Mouse (Mus musculus) heart, adult 18-20 months (tissue): ENCODE results near the gene Adamtsl1. TPM values are rescaled to one million over a fixed set of nuclear protein-coding genes. Genes with fewer than 3 reads are reported as not detected.

Experiments
- DNase-seq, 2 experiments: peaks; one replicate each; pipeline ENCODE4 v3.0.0; 2021 to 2022; ENCODE audit warnings: mixed read lengths in 1 of 2
- total RNA-seq, 2 experiments: library from RNA; stranded (reverse); gene quantifications; 2 replicates each; pipeline ENCODE4 v1.2.3; 2021

Gene Adamtsl1
- total RNA-seq, 2 experiments from 2014 or later = 1.1 to 2.9 TPM

DNA sequence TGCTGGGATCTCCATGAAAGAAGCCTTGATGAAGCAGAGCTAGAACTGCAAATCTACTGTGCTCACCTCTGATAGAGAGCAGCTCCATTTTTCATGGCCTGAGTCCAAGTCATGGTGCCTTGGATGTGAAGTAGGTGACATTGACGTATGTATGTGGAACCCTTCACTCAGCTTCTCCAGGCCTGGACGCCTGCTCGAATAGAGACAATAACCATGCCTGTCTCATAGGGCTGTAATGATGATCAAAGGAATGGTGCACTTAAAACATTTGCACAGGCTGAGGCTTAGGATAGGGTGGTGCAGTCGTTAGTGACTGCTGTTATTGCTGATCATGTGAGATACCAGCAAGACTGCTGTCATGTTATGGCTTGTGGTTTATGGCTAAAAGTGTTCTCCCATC is 801.1 kb downstream of the Adamtsl1 start:
- no peak for DNase-seq

DNA sequence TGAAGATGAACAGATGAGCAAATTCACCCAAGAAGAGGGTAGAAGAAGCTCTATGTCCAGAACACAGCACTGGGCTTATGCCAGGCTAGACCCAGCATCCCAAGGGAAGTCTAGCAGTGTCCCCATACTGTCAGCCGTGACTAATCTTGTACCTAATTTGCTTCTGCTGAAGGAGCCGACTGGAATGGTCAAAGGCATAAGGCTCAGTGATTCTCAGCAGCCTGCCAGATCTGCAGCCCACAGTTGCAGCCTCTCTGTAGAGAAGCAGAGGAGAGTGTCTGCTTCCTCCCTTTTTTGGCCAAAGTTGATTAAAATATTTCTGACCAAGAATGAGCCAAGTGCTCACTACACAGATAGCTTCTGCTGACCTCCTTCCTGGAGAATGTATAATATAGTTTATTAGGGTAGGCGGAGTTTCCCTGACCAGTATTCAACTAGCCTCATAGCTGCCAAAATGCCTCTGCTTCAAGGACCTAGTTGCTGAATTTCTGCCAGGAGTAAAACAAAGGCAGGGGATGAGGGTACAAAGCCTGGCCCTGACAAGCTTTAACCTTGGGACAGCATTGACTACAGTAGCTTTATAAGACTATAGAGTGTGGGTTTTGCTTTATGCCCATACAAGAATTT is 804.1 kb downstream of the Adamtsl1 start:
- DNase-seq = no peak

DNA sequence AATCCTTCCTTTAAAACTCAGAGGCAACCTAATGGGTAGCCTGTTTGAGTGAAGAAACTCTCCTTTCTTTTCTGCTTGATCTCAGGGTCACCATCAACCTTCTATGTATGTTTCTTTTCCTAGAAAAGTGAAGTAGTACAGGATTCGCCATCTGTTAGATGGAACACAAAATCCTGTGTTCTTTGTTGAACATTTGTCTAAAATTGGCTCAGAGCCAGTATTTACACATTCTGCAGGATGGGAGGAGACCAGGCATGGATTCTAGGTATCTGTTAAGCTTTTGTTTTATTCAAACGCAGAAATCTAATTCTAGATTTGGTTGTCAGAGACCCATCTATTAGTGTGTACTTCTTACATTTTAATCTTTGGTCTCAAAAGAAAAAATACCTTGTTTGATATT is 811.4 kb downstream of the Adamtsl1 start:
- no peak for DNase-seq

DNA sequence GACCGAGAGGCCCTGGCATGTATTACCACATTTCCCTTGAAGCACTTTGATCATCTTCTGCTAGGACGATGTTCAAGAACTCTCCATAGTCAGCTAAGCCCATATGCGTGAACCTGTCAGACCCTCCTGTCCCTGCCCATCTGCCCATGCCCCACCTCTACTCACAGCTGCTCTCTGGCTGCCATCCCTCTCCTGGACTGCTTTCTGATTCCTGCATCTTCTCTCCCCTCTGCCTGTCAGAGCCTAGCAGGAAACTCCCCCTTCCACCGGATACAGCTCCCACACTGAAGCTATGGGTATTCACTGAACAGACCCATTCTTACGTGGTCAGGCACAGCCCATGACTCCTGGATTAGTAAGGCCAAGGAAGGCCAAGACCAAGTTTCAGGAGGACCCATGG is 812.0 kb downstream of the Adamtsl1 start:
- no peak for DNase-seq

DNA sequence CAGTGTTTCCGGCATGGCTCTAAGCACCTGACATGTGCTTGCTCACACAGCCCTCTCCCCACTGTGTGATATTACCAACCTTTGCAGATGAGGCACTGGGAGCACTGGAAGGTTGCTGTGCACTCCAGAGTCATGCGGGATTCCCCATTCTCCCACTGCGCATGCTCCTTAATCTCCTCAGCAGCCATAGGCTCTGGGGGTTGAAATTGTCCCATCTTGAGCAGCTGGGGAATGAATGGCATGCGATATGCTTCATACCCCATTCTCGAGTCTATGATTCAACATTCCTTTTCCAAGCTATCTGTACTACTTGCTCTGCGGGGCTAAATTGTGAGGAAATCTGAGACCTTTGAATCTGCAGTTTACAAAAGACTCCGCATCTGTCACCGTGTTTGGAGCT is 812.7 kb downstream of the Adamtsl1 start:
- no peak for DNase-seq

DNA sequence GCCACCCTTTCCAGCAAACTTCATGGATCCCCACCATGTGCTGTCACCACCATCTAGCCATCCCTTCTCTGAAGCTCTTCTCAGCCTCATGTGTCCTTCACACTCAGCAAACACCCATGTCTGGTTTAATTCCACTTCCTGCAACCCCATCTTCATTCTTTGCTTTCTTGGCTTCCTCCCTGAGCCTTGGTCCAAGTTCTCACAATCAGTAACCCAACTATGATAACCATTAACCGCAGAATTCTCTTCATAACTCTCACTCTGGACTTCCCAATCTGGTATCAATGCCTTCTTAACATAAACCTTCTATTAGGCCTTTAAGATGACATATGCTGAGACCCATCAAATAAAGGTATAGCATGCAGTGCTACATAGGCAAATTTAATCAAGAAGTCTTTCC is 815.5 kb downstream of the Adamtsl1 start:
- no peak for DNase-seq

DNA sequence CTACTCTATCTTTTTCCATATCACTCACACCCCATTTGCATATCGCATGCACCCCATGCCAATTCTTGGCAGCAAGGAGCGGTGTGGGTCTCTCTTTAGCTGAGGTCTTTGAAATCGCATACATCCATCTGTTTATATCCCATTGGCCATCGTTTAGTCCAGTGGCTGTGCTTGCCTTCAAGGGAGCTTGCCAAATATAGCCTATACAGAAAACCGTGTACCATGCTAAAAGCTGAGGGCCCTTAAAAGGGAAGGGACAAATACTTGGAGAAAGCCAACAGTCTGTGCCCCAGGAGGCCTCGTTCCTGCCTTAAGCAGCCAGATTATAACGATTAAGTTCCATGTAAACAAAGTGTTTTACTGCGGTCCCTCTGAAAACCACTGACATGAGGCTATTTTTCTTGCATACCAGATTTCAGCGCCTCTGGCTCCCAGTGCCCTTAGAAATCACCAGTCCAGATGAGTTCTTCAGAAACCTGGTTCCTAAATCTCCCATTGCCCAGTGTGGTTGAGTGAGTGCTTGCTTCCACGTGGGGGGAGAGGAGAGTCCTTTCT is 822.0 kb downstream of the Adamtsl1 start:
- DNase-seq = no peak

DNA sequence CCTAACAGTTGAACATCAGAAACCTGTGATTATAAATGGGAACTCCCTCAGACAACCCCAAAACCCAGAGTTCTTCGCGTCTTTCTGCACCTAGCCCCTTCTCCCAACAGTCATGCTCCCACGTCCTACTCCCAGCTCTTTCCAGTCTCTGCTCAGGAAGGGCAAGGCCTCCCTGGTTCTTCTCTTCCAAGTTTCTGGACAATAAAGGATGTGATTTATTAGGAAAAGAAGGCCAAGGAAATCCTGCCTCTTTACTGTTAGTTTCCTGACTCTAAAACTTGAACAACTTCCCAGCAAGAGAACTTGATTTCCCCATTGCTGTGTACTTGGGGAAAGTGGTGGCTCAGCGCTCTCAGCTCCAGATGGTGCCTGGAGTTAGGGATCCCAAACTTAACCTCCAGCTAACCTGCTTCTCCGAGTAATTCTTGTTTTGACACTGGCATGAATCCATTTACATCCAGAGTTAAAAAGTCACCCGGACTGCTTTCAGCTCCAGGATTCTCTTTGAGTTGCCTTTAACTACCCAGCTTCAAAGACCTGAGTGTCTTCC is 823.3 kb downstream of the Adamtsl1 start:
- no peak for DNase-seq

DNA sequence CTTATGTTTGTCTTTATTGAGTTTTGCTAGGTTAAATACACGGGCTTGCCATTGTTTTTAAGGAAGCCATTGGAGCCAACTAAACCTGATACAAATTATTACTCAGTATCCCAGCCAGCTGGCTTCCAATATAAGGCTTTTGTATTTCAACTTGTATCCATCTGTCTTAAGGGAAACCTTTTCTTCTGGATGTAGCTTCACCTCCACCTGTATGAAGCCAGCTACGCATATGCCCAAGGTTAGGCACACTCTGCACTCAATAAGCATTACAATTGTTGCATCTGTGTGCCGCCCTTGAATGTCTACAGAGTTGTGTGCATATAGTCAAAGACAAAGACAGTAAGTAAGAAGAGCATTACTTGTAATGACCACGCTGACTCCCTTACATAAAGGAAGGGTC is 835.4 kb downstream of the Adamtsl1 start:
- DNase-seq = no peak

DNA sequence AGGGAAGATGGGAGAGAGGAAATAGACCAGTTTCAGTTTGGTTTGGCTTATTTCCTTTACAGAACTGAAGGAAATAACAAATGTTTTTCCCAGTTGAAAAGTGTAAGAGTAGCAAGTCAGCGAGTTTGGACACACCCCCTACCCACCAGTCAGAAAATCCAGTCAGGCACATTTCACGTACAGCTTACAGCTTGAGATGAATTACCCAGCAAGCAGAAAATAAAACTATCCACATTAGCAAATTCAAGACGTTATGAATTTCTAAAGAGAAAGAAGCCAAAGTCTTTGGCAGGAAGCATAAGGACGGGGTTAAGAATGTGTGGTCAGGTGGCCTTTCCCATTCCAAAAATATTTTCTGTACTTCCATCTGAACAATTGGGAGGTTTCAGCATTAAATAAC is 838.1 kb downstream of the Adamtsl1 start:
- DNase-seq = no peak

DNA sequence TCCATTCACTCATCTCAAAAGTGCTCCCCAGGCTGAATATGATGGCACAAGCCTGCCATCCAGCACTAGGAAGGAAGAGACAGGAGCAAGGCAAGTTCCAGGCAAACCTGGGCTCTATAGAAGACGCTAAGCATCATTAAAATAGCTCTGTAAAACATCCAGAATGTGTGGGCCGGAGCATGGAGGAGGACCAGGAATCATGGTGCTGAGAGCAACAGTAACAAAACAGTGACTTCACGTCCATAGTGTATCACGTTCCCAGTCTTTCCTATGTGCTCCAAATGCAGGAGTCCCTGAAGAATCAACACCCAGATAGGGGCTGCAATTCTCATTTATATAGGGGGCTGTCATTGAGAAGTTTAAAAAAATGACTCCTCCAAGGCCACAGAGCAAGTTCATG is 839.6 kb downstream of the Adamtsl1 start:
- no peak for DNase-seq

DNA sequence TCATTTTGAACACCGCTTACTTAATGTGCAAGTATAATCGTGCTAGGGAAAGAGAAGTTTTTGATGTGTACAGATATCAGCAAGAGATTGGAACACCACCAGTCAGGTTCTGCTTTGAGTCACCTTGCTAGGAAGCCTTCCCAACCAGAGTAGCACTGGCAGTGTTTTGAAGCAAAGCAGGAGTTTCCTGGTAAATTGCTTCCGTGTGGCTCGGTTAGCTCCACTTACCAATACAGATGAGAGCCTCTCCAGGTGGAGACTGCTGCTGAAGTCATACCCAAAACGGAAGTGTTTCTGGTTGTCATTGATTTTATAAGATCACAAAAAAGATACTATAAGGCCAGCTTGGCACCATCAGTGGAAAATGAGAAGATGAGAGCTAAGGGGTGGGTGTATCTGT is 845.4 kb downstream of the Adamtsl1 start:
- no peak for DNase-seq

DNA sequence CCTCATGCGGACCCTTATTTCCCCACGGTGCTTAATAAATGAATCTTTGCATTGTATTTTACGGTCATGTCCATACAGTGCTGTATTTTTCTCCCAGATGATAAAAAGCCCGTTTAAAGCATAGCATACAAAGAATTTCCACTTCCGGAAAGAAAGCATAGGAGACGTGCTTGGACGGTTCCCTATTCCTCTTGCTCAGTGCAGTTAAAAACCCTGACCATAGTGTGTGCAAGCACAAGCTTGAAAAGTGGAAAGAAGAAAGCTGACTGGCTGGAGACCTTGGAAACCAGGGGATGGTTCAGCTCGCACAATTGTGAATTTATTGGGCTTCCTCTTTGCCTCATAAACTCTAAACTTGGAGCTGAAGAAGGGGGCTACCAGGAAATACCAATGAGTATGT is 855.1 kb downstream of the Adamtsl1 start:
- no peak for DNase-seq

DNA sequence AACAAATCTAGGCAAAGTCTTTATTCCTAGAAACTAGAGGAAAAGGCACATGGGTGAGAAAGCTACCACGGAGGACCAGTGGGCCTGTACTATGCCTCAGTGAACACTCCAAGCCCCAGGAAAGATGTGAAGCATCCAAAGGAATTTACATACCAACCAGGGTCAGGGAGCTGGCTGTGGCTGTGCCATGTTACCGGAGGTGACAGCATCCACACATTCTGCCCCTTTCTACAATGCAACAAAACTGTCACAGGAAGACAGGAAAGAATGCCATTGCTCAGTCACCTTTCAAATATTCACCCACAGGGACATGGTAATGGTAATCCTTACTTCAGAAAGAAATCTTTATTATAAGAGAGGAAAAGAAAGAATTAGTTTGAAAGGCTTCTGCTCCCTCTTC is 859.2 kb downstream of the Adamtsl1 start:
- no peak for DNase-seq

DNA sequence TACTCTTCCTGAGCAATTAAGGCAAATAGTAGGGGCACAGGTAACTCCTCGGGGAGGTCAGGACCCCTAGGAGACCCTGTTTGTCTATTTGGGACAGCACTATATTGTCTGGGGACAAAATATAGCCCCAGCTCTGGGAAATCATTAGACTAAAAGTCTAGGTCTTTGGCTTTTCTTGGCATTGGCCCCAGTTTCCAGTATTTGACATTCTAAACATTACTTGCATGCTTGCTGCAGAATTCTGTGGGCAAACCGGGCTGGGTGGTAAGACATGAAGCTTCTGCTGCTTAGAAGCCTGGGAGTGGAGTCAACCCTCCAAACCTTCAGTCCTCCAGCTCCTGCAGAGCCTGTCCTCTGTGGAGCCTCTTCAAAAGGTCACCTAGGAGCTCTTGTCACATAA is 869.2 kb downstream of the Adamtsl1 start:
- DNase-seq = no peak

DNA sequence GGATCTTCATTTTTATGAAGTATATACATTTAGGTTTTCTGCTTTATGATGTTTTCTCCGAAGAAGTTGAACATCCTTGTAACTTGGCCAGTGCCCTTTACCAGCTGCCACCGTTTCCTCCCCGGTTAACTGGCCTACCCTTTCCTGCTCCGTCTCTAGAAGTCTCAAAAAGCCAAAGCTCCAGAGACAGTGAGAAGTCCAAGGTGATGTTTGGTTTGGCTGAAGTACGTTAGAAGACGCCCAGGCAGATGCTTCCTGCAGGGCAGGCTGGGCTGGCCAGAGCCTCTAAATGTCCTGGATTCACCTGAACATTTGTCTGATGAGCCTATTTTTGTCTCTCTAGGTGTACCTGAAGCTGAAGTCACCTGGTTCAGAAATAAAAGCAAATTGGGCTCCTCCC is 871.1 kb downstream of the Adamtsl1 start:
- no peak for DNase-seq

DNA sequence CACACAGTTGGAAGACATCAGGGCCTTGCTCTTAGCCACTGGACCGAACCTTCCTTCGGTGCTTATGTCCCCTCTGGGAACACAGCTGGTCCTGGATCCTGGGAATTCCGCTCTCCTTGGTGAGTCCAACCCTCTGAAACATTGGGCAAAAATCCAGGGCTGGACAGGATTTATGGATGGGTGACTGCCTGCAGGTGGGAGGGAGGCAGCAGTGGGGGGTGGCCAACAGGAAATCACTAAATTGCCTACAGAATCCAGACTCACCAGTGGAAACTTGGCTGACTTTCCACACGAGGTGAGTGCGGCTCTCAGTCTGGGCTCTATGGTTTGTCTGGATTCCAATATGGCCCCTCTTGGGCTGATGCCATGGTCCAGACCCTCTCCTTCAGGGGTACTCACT is 874.5 kb downstream of the Adamtsl1 start:
- DNase-seq = peak in 1 of 2 experiments; percentile 33

DNA sequence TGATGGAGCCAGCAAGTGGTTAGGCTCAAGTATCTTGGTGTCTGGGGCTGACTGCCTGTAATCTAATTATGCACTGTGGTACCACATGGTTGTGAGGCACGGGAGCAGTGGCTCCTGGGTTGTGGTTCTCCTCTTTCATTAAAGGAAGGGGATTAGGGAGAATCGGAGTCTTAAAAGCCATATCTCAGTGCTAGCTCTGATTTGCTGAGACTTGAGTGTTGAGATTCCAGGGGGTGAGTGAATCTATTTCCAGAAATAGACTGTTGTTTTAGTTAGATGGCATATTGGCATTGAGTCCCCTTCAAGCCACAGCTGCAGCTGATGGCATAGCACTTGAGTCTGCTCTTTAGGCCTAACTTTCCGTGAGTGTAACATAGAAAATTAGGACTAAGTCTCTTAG is 877.2 kb downstream of the Adamtsl1 start:
- DNase-seq = peak; percentile 25 to 36

DNA sequence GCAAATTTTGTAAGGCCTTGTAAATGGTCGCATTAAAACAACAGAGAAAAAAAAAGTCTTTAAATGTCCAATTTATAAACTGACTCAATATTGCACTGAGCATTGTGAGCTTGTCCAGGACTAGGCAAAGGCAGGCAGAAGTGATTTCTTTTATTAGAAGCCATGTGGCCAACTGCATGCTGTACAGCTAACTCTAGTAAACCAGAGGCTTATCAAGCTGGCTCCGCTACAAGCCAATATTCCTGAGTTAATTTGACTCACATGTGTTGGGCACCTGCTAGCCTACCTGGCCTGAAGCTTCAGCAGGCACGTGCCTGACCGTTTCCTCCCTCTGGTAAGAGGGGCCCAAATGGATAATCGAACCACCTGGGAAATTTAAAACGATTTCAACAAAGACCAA is 881.7 kb downstream of the Adamtsl1 start:
- peak; percentile 55 to 64 for DNase-seq

DNA sequence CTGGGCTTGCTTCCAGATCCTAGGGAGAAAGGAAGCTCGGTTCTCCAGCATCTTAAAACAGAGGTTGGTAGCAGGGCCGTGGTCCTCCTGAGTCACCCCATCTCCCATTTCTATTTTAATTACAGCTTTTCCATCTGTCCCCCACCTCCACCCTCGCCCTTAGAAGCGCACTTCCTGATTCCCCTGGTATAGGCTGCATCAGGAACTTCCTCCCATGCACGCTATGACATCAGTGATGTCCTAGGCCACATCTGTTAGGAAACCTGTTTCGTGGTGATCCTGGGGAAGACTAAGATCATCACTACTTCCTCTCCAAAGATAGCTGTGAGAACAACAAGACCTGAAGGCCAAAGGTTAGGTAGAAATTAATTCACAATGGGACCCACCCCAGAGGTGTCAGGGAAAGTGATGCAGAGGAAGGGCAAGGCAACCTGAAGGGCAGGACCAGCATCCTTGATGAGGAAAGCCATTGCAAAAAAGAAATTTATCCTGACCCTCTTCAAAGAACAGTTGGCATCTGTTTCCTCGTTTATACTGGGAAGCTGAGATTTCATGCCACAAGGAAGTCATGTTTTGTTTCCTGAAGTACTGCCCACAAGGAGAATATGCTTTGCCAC is 882.8 kb downstream of the Adamtsl1 start:
- peak; percentile 17 to 42 for DNase-seq

DNA sequence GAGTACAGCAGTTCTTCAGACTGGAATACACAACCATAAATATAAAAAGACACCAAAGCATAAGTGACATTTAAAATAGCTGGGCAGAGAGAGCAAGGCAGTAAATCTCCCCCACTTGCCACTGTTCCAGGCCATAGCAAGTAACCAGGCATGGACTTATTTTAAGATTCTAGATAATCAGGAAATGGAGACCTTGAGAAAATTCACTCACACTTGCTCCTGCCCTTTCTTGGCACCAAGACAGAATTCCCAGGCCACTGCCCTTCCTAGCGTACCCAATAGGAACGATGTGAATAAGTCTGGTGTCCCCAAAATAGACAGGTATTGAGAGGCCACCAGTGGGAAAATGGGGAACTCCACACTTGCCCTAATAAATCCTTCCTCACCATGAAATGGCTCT is 883.5 kb downstream of the Adamtsl1 start:
- no peak for DNase-seq

DNA sequence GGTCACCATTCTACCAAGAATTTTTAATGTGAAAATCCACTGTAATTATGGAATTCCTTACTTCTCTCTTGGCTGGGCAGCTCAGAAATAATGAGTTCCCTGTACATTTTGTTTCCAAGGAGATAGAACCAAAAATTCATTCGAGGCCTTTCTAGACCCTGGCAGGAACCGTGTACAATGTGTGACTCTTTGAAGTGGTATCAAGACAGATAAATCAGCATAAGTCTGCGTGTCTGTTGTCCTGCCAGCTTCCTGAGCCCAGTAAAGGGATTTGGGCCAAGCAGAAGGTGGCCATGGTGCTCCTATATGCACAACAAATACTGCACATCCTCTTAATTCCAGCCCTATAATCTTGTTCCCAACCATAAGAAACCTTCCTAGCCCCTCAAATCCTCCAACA is 887.1 kb downstream of the Adamtsl1 start:
- DNase-seq = no peak

DNA sequence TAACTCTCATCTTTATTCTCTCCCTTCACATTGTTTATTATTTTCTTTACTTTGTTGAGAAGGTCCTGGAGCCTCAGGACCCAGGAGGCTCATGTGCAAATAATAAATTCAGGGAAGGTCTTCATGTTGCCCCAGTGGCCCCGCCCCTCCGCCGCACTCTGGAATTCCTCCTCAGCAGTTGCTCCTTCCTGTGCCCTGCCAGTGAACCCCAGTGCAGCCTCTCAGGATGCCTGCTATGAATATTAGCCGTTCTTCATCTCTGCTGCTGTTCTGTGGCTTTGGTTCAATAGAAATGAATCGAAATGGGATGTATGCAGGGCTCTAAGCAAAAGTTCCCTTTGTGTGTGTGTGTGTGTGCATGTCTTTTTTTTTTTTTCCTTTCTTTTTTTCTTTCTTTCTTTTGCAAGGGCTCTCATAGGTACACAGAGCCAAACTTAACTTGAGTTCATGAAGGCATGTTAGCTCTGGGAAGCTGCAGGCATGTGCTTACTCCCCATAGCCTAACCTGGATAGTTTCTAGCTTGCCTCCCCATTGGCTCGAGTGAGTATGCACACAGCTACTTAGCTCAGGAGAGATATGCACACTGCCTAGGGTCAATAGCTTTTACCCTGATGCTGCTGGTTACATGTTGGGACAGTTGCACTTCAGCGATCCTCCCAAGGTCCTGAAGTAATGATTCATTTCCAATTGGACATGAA is 892.7 kb downstream of the Adamtsl1 start:
- no peak for DNase-seq
